Mouse (Mus musculus) midbrain, embryonic 14.5 days (tissue): ENCODE data around the gene Olfr910. TPM values are rescaled to one million over a fixed set of nuclear protein-coding genes. Genes with fewer than 3 reads are reported as not detected.

Experiments used
- ATAC-seq: fragments of 200-750 bp; cut with Nextera tagmentation; 2 replicates; pipeline ENCODE4 v1.8.0; 2017; ENCODE audit warnings: moderate number of reproducible peaks, moderate library complexity; ENCODE audit not compliant: low FRiP score, low TSS enrichment
- DNase-seq: peaks from one replicate; pipeline ENCODE4 v3.0.0-alpha.2; 2015
- H3K27ac ChIP-seq: fragments of 300-500 bp; sonication (generic); replicated peaks from 2 replicates; pipeline ENCODE4 v1.5.1; 2014; ENCODE audit warnings: mild to moderate bottlenecking, low read depth, low read length, moderate library complexity
- H3K27me3 ChIP-seq: fragments of 300-500 bp; sonication (generic); 2 replicates; pipeline ENCODE4 v1.6.1; 2014; ENCODE audit warnings: low read length, control low read depth, mixed read lengths; ENCODE audit not compliant: control insufficient read depth, insufficient read depth
- H3K36me3 ChIP-seq: fragments of 300-500 bp; sonication (generic); 2 replicates; pipeline ENCODE4 v1.6.1; 2014; ENCODE audit warnings: low read length, control low read depth; ENCODE audit not compliant: control insufficient read depth, insufficient read depth
- H3K4me1 ChIP-seq: fragments of 300-500 bp; sonication (generic); 2 replicates; pipeline ENCODE4 v1.6.1; 2014; ENCODE audit warnings: mild to moderate bottlenecking, antibody characterized with exemption, low read length, control low read depth; ENCODE audit not compliant: control insufficient read depth, insufficient read depth
- H3K4me2 ChIP-seq: fragments of 300-500 bp; sonication (generic); 2 replicates; pipeline ENCODE4 v1.6.1; 2014; ENCODE audit warnings: mild to moderate bottlenecking, low read length, moderate library complexity
- H3K4me3 ChIP-seq: fragments of 300-500 bp; sonication (generic); replicated peaks from 2 replicates; pipeline ENCODE4 v1.5.1; 2014; ENCODE audit warnings: low read depth, low read length
- H3K9ac ChIP-seq: fragments of 300-500 bp; sonication (generic); replicated peaks from 2 replicates; pipeline ENCODE4 v1.6.1; 2014; ENCODE audit warnings: mild to moderate bottlenecking, low read length, moderate library complexity
- H3K9me3 ChIP-seq: fragments of 300-500 bp; sonication (generic); 2 replicates; pipeline ENCODE4 v1.6.1; 2016; ENCODE audit warnings: low read length, control low read depth, mixed read lengths; ENCODE audit not compliant: control insufficient read depth
- WGBS: fragments of 180-500 bp; shearing (Covaris S2); extraction: QIAGEN DNeasy Blood & Tissue Kit; methylation state at CpG from one replicate; pipeline ENCODE4 v1.1.7; 2014; 5-methylcytosine and 5-hydroxymethylcytosine counted together
- polyA plus RNA-seq: library from polyadenylated mRNA; unstranded; fragments of >200 nt; fragmentation: Nextera tagmentation; extraction: Ambion mirVana; gene quantifications from 2 replicates; pipeline ENCODE4 v1.2.1, GENCODE M21; 2014

Olfr910 gene
- polyA plus RNA-seq: not detected in 2 replicates

GRCm38 (mm10) chr9:38537549-38537948 is at the start of gene Olfr910:
Gene Olfr910, plus strand, starts transcription at chr9:38537849.
- WGBS: 97% methylated on average over 2 of the region's 2 CpGs
- H3K4me2 ChIP-seq: no peak within 1 kb of the TSS
- no peak within 1 kb of the TSS for H3K9ac ChIP-seq
- no peaks in the 10 kb centered on the region for H3K27me3 ChIP-seq
- no peaks in the 10 kb centered on the region for H3K9me3 ChIP-seq
- H3K27ac ChIP-seq: no peak within 1 kb of the TSS
- no peak within 1 kb of the TSS for H3K4me3 ChIP-seq
- H3K4me1 ChIP-seq: no peaks in the 10 kb centered on the region
- no peak for DNase-seq
- H3K36me3 ChIP-seq: no peaks in the 10 kb centered on the region
- no peak for ATAC-seq

- Histone ChIP-seq H3K4me2 (no peak within 1 kb of the TSS), H3K36me3 (no peaks in the 10 kb centered on the region), H3K4me1 (no peaks in the 10 kb centered on the region), H3K27ac (no peak within 1 kb of the TSS), H3K4me3 (no peak within 1 kb of the TSS), H3K9ac (no peak within 1 kb of the TSS), H3K9me3 (no peaks in the 10 kb centered on the region), H3K27me3 (no peaks in the 10 kb centered on the region)
- 89% methylated on average over 2 of the region's 2 CpGs for WGBS
- no peak for DNase-seq
- ATAC-seq: no peak
Observed at GRCm38 (mm10) chr9:38495501-38495900, 42.1 kb upstream of the Olfr910 start, which contains the start of gene Olfr907. Gene Olfr907, plus strand, starts transcription at chr9:38495801.

GRCm38 (mm10) chr9:38512353-38512752 is 25.3 kb upstream of the Olfr910 start:
- 74% methylated on average over 2 of the region's 2 CpGs for WGBS
- Histone ChIP-seq H3K9me3 (no peaks in the 10 kb centered on the region), H3K27me3 (no peaks in the 10 kb centered on the region), H3K4me2 (no peak overlapping the region), H3K36me3 (no peaks in the 10 kb centered on the region), H3K4me3 (no peak overlapping the region), H3K27ac (no peak overlapping the region), H3K4me1 (no peaks in the 10 kb centered on the region), H3K9ac (no peak overlapping the region)
- ATAC-seq: no peak; the same call in 1 of the 2 replicates
- no peak for DNase-seq

GRCm38 (mm10) chr9:38521280-38521679 is 16.4 kb upstream of the Olfr910 start, which contains the start of gene Olfr911-ps1:
Gene Olfr911-ps1, plus strand, starts transcription at chr9:38521580.
- WGBS: 67% methylated on average over 1 of the region's 1 CpGs
- Histone ChIP-seq H3K36me3 (no peaks in the 10 kb centered on the region), H3K4me2 (no peak within 1 kb of the TSS), H3K27ac (no peak within 1 kb of the TSS), H3K4me1 (no peaks in the 10 kb centered on the region), H3K4me3 (no peak within 1 kb of the TSS), H3K27me3 (no peaks in the 10 kb centered on the region), H3K9me3 (no peaks in the 10 kb centered on the region), H3K9ac (no peak within 1 kb of the TSS)
- no peak for ATAC-seq
- DNase-seq: no peak

- H3K4me3 ChIP-seq: no peak within 1 kb of the TSS
- H3K4me1 ChIP-seq: no peaks in the 10 kb centered on the region
- no peaks in the 10 kb centered on the region for H3K27me3 ChIP-seq
- no peak within 1 kb of the TSS for H3K9ac ChIP-seq
- DNase-seq (no peak), ATAC-seq (no peak)
- no peaks in the 10 kb centered on the region for H3K36me3 ChIP-seq
- no peak within 1 kb of the TSS for H3K4me2 ChIP-seq
- WGBS: 76% methylated on average over 1 of the region's 1 CpGs
- H3K27ac ChIP-seq: no peak within 1 kb of the TSS
- no peaks in the 10 kb centered on the region for H3K9me3 ChIP-seq
Observed at GRCm38 (mm10) chr9:38579878-38580277, 42.2 kb downstream of the Olfr910 start, which contains the start of gene Olfr912. Gene Olfr912, plus strand, starts transcription at chr9:38580178.

Other genes with a start within 250 kb of the Olfr910 start
- not detected in 2 replicates for gene Olfr896-ps1, start 246.7 kb upstream of the Olfr910 start, polyA plus RNA-seq
- gene Olfr25, start 208.8 kb upstream of the Olfr910 start, polyA plus RNA-seq: not detected in 2 replicates
- gene Olfr898, start 189.4 kb upstream of the Olfr910 start, polyA plus RNA-seq: not detected in 2 replicates
- not detected in 2 replicates for gene Olfr250, start 171.0 kb upstream of the Olfr910 start, polyA plus RNA-seq
- not detected in 2 replicates for gene Olfr251, start 160.8 kb upstream of the Olfr910 start, polyA plus RNA-seq
- gene Olfr147, start 136.2 kb upstream of the Olfr910 start, polyA plus RNA-seq: not detected in 2 replicates
- gene Olfr901, start 108.4 kb upstream of the Olfr910 start, polyA plus RNA-seq: not detected in 2 replicates
- not detected in 2 replicates for gene Olfr902, start 90.2 kb upstream of the Olfr910 start, polyA plus RNA-seq
- not detected in 2 replicates for gene Olfr904, start 74.7 kb upstream of the Olfr910 start, polyA plus RNA-seq
- gene Olfr905, start 66.7 kb upstream of the Olfr910 start, polyA plus RNA-seq: not detected in 2 replicates
- gene Olfr906, start 50.8 kb upstream of the Olfr910 start, polyA plus RNA-seq: not detected in 2 replicates
- not detected in 2 replicates for gene Olfr907, start 42.0 kb upstream of the Olfr910 start, polyA plus RNA-seq
- gene Olfr911-ps1, start 16.3 kb upstream of the Olfr910 start, polyA plus RNA-seq: not detected in 2 replicates
- not detected in 2 replicates for gene Olfr912, start 42.3 kb downstream of the Olfr910 start, polyA plus RNA-seq
- gene Olfr913, start 54.9 kb downstream of the Olfr910 start, polyA plus RNA-seq: not detected in 2 replicates
- gene Olfr914, start 67.3 kb downstream of the Olfr910 start, polyA plus RNA-seq: not detected in 2 replicates
- gene Olfr916, start 122.0 kb downstream of the Olfr910 start, polyA plus RNA-seq: not detected in 2 replicates
- not detected in 2 replicates for gene Olfr917, start 128.0 kb downstream of the Olfr910 start, polyA plus RNA-seq
- not detected in 2 replicates for gene Olfr918, start 136.8 kb downstream of the Olfr910 start, polyA plus RNA-seq
- not detected in 2 replicates for gene Olfr919, start 165.8 kb downstream of the Olfr910 start, polyA plus RNA-seq
- gene Vwa5a, start 180.4 kb downstream of the Olfr910 start, polyA plus RNA-seq: 3.6 and 7.2 TPM in 2 replicates
- not detected in 2 replicates for gene Olfr920, start 214.4 kb downstream of the Olfr910 start, polyA plus RNA-seq
- gene Olfr921, start 235.2 kb downstream of the Olfr910 start, polyA plus RNA-seq: not detected in 2 replicates